Mouse (Mus musculus) heart, adult 2 months (tissue): Measurements from ENCODE around the gene Tm4sf5.

Experiments used
- CTCF ChIP-seq: fragments of 200-600 bp; IDR thresholded peaks from 2 replicates; pipeline ENCODE4 v1.8.1; 2022; ENCODE audit warnings: antibody characterized with exemption, mild to moderate bottlenecking, moderate library complexity
- POLR2A ChIP-seq: fragments of 200-500 bp; IDR thresholded peaks from 2 replicates; pipeline ENCODE4 v1.6.1; 2011; ENCODE audit warnings: mild to moderate bottlenecking, low read depth, low read length, control low read depth; ENCODE audit not compliant: insufficient read depth

- no peak for TF ChIP-seq CTCF
- TF ChIP-seq POLR2A = no peak
Observed at GRCm38 (mm10) chr11:70513520-70513919, 8.5 kb downstream of the Tm4sf5 start.
